Mouse (Mus musculus) kidney, postnatal 36 days (tissue): Measurements from ENCODE around the gene Ldb2.

Experiments used
- DNase-seq, 2 experiments: peaks; one replicate each; pipeline ENCODE4 v3.0.0; 2021 to 2022; ENCODE audit warnings: mixed read lengths in 2 of 2

Gene Ldb2

DNA sequence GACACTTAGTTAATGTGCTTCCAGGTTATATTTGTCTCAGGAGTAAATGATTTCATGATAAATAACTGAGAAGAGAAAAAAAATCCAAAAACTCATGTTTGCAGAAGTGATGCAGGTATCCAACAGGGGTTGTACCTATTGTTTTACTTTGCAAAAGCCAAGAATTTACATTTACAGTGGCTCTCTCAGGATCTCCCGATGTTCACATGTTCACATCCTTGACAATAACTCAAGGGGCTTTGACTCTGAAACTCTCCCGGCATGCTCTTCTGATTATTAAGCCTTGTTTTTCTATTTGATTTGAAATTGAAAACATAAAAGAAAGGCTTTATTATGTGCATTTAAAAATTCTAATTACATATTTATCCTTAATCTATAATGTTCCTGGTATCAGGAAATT, 260.8 kb downstream of the Ldb2 start:
- DNase-seq, result no peak

- DNase-seq, result peak in 1 of 2 experiments; percentile 43
Observed at GRCm38 (mm10) chr5:44538000-44538395, 261.5 kb downstream of the Ldb2 start.

- no peak for DNase-seq
Observed at GRCm38 (mm10) chr5:44537316-44537999, 262.0 kb downstream of the Ldb2 start.

DNA sequence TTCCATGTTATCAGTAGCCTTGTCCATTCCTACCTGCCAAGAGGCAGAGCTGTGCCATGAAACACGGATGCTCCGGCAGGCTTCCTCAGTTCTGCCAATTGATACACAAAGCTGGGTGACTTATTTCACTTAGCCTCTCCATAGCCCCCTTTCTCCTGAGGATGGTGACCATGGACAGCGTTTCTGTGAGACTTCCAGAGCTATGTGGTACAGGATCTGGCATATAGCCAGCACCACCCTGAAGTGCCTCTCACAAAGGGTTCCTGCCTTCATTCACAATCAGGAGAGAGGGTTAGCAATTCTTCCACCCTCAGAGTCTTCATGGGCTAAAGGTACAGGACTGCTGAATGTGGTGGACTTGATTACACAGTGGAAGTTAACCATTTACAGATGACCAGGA, 270.0 kb downstream of the Ldb2 start:
- no peak for DNase-seq

DNA sequence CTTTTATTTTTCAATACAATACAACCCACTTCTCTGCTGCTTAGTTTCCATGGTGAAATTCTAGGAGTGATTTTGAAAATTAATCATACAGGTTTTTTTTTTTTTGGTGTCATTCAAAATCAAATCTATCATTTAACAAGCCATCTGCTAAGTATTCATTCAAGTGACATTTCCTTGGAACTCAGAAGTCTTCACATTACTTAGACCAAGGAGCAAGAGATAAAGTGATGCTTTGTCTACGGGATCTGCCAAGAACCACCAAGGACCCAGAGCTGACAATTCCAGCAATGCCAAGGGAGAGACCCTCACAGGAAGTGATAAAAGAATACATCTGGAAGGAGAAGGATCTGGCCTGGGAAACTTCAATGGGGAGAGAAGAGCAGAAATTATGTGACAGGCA, 270.5 kb downstream of the Ldb2 start:
- DNase-seq, result no peak

GRCm38 (mm10) chr5:44505221-44505620, 294.3 kb downstream of the Ldb2 start:
- DNase-seq, result no peak

GRCm38 (mm10) chr5:44504786-44505185, 294.7 kb downstream of the Ldb2 start:
- no peak for DNase-seq

GRCm38 (mm10) chr5:44498229-44498628, 301.3 kb downstream of the Ldb2 start:
- DNase-seq, result no peak

- DNase-seq, result peak in 1 of 2 experiments; percentile 46
Observed at GRCm38 (mm10) chr5:44496854-44497253, 302.6 kb downstream of the Ldb2 start.

- peak; percentile 79 to 85 for DNase-seq
Observed at GRCm38 (mm10) chr5:44495092-44495491, 304.4 kb downstream of the Ldb2 start.

- DNase-seq, result peak; percentile 11 to 36
Observed at GRCm38 (mm10) chr5:44494133-44494532, 305.3 kb downstream of the Ldb2 start.

DNA sequence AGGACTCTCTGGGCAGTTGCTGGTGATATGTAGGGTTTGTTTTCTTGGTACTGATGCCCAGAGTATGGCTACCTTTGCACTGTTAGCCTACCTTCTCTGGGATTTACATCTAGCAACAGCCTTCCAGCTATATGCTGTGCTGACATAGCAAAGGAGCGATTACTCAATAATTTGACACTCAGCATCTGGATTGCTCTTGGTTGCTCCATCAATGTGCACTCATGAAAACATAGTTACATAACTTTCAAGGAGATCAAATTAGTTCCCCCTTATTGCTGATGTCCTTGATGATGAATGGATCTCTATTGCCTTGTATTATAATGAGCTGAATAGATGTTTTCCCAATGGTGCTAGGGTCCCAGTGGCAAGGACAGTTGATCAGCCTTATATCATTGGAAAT, 308.0 kb downstream of the Ldb2 start:
- no peak for DNase-seq

- DNase-seq, result no peak
Observed at GRCm38 (mm10) chr5:44490462-44490861, 309.0 kb downstream of the Ldb2 start.

DNA sequence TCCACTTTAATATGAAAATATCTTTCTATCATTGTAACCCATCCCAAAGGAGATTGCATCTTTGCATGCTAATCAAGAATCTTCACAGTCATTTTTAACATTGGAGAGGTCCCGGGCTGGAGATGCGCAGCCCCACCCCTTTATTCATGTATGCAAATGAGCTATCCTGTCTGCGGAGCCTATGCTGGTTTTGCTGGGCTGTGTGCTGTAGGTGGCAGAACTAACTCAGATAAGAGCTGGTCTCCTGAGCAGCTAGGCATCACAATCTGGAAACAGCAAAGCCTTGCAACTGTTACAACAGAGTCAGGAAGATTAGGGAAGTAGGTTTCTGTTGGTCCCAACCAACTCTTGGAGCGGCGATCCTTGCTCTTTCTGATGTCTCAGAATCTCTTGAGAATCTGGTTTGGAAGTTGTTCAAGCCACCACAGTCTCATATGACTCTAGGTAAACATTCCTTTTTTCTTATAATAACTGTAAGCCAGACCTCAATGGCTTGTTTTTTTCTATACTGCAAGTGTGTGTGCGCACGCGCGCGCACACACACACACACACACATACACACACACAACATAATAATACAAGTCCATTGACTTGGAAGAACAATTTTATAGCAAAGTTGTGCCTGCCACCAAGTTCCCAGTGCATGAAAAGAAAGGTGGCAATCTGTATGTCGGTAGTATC, 315.9 kb downstream of the Ldb2 start:
- DNase-seq, result peak; percentile 25 to 29

DNA sequence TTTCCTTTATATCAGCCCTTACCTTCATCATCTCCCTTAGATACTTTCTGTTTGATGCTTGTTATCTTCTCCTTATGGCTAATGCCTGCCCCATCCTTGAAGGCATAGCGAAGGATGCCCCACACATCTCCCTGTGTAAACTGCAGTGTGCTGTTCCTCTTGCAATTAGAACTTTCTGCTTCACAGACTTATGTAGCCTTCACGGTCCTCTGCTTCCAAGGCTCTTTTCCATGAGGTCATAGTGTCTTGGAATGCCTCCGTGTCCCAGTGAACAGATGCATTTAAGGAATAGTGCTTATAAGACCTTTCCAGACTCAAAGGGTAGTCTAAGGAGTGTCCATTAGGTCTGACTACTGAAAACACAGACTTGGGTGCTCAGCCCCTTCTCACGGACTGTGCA, 318.1 kb downstream of the Ldb2 start:
- DNase-seq, result peak in 1 of 2 experiments; percentile 8

DNA sequence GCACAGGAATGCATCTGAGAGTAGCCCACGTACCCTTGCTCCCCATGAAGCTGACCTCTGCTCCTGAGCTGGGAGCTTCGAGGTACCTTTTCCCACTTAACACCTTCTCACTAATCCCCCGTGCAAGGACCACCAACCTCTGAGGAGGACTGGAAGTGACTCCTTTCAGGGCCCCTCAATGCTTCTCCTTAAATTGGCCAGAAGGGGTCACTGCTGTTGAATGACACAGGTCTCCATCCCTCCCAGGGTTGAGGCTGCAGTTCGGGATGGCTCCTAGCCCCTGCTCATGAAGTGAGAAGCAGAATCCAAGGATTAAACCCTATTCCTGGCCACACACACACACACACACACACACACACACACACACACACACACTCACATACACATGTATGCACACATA, 323.1 kb downstream of the Ldb2 start:
- DNase-seq, result peak in 1 of 2 experiments; percentile 8

GRCm38 (mm10) chr5:44475543-44475942, 323.9 kb downstream of the Ldb2 start:
- DNase-seq, result no peak

GRCm38 (mm10) chr5:44473857-44474762, 325.4 kb downstream of the Ldb2 start:
- no peak for DNase-seq

DNA sequence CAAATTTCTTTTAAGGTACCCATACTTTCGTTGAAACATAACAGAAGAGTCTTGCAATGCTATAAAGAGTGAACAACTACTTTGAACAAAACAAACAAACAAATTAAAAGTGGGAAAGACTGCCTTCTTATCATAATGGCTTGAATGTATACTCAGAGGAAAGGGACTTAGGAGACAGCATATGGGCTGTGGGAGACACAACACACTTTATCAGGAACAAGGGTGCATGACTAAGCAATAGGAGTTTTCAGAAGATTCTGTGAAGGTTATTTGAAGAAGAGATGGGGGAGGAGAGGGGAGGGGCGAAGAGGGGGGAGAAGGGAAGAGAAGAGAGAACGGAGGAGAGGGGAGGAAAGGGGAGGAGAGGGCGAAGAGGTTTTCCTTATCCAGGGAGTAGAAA, 334.2 kb downstream of the Ldb2 start:
- DNase-seq, result no peak
